Mouse (Mus musculus) erythroblast, embryonic 14.5 days (primary cell): ENCODE data around the gene Vipr2. TPM values are rescaled to one million over a fixed set of nuclear protein-coding genes. Genes with fewer than 3 reads are reported as not detected.

Experiments used
- H3K27me3 ChIP-seq: 2 replicates; pipeline ENCODE4 v1.6.1; 2012; ENCODE audit warnings: inconsistent platforms; ENCODE audit not compliant: control insufficient read depth
- H3K36me3 ChIP-seq: 2 replicates; pipeline ENCODE4 v1.6.1; 2012; ENCODE audit warnings: mild to moderate bottlenecking, inconsistent platforms; ENCODE audit not compliant: control insufficient read depth
- H3K4me1 ChIP-seq: 2 replicates; pipeline ENCODE4 v1.6.1; 2012; ENCODE audit warnings: inconsistent platforms; ENCODE audit not compliant: control insufficient read depth
- H3K4me3 ChIP-seq: replicated peaks from 2 replicates; pipeline ENCODE3; 2012; ENCODE audit warnings: moderate library complexity, mild to moderate bottlenecking, inconsistent platforms
- H3K9me3 ChIP-seq: 2 replicates; pipeline ENCODE4 v1.6.1; 2012; ENCODE audit warnings: low read length, inconsistent platforms, mixed read lengths; ENCODE audit not compliant: control insufficient read depth
- GATA1 ChIP-seq: IDR thresholded peaks from 2 replicates; pipeline ENCODE4 v1.6.1; 2012; ENCODE audit warnings: low read length, inconsistent platforms, mixed read lengths
- TAL1 ChIP-seq: IDR thresholded peaks from 3 replicates; pipeline ENCODE4 v1.6.1; 2012; ENCODE audit warnings: low read length, inconsistent platforms, mixed read lengths
- polyA plus RNA-seq: library from polyadenylated mRNA; stranded (reverse); fragments of >175 nt; gene quantifications from 2 replicates; pipeline ENCODE4 v1.2.3, GENCODE M21; 2012

Vipr2 gene
- polyA plus RNA-seq, result not detected in 2 replicates

- peaks cover 33% of the 10 kb centered on the region for H3K27me3 ChIP-seq
- TF ChIP-seq GATA1 (no peak), TAL1 (no peak)
Measured at GRCm38 (mm10) chr12:116077074-116077854, at the start of gene Vipr2. Gene Vipr2, plus strand, starts transcription at chr12:116077726.

GRCm38 (mm10) chr12:116028095-116028494 is 49.4 kb upstream of the Vipr2 start:
- no peaks in the 10 kb centered on the region for H3K27me3 ChIP-seq
- no peak overlapping the region for H3K4me3 ChIP-seq
- H3K9me3 ChIP-seq, result no peaks in the 10 kb centered on the region
- H3K4me1 ChIP-seq, result no peaks in the 10 kb centered on the region
- H3K36me3 ChIP-seq, result no peaks in the 10 kb centered on the region
- TF ChIP-seq GATA1, result no peak

More at GRCm38 (mm10) chr12:116077074-116077854, at the start of gene Vipr2:
- Histone ChIP-seq H3K36me3 (no peaks in the 10 kb centered on the region), H3K4me1 (peaks cover 4% of the 10 kb centered on the region; the same call in 1 of the 2 replicates), H3K9me3 (no peaks in the 10 kb centered on the region), H3K4me3 (peak within 1 kb of the TSS; percentile 24)

DNA sequence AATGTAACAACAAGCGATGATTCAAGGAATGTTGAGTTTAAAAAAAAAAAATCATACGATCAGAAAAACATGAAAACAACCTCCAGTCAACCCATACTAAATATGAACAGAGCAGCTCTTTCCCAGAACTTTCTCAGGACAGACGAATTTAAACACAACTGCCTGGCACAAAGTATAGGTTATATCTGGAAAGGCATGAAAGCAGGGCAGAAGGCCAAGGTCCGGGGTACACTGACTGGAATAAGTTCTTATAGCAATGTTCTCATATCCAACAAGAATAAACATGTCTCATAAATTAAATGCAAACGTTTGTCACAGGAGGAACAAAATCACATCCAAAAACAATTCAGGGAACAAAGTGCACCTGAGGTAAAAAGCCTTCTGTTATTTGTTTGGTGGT is 42.2 kb upstream of the Vipr2 start:
- no peaks in the 10 kb centered on the region for H3K9me3 ChIP-seq
- H3K4me1 ChIP-seq, result no peaks in the 10 kb centered on the region
- H3K27me3 ChIP-seq, result no peaks in the 10 kb centered on the region
- no peaks in the 10 kb centered on the region for H3K36me3 ChIP-seq
- H3K4me3 ChIP-seq, result no peak overlapping the region
- TF ChIP-seq GATA1 (no peak), TAL1 (no peak)

GRCm38 (mm10) chr12:116044785-116045184 is 32.7 kb upstream of the Vipr2 start:
- Histone ChIP-seq H3K4me3 (no peak overlapping the region), H3K9me3 (no peaks in the 10 kb centered on the region), H3K4me1 (peaks cover 8% of the 10 kb centered on the region), H3K36me3 (no peaks in the 10 kb centered on the region), H3K27me3 (no peaks in the 10 kb centered on the region)
- no peak for TF ChIP-seq TAL1
- TF ChIP-seq GATA1, result no peak

DNA sequence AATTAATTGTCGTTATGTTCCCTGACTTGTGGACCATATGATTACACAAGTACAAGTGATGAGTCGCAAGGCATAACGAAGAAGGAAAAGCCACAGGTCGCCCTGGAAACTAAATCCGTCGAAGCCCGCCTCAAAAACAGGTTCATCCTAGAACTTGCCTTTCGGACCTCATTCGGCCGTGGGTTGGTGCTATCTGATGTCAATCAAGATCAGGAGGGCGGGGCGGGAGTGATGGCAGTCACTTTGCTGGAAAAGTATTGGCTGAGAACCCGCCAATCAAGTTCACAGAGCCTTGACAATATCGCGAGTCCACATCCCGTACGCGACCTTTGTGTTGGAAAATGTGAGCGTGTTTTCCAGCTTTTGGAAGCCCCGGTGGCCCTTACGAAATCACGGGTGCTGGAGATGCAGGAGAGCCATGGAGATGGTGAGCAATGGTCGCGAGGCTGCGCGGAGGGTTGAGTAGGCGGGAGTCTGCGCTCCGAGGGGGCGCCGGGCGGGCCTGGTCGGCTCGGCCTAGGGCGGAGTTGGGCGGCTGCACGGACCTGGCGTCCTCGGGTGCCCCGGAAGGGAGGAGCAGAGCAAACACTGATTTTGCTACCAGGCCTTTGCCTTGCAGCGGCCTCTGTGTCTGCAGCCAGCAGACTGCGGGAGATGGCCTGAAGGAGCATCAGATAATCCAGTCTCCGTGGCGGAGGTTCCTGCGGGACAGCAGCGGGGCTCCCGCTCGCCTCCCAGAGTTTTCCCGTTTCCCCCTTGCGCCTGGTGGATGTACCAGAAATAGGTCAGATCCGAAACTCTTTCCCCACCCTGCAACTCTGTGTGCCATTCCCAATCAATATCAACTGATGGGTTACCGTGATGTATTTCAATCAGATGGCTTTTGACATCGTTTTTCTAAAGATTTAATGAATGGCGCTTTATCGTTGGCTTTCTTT is 29.8 kb upstream of the Vipr2 start, which contains the start of gene Zfp386:
TSS of gene Zfp386 (plus strand) at position 285 of the 938 bp plus-strand sequence.
- H3K4me3 ChIP-seq, result peak within 1 kb of the TSS; percentile 74
- no peaks in the 10 kb centered on the region for H3K27me3 ChIP-seq
- H3K4me1 ChIP-seq, result peaks cover 8% of the 10 kb centered on the region
- no peaks in the 10 kb centered on the region for H3K36me3 ChIP-seq
- H3K9me3 ChIP-seq, result no peaks in the 10 kb centered on the region
- no peak for TF ChIP-seq GATA1
- TF ChIP-seq TAL1, result no peak

DNA sequence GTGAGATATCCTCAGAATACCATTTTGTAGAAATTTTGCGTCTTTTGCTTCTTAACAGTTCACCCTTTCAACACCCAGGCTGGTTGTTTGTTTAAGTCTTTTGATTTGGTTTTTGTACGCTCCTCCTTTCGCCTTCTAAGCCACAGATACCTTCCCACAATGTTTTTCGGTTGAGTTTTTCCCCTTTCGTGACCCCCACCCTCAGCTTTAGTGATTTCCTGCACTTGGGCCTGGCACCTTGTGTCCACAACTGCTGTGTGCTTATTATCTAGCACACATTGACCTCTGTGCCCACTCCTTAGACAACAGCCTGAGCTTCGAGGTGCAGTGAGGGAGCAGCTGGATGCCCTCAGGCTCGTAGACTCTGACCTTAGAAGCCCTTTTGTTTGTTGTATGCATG is 28.8 kb upstream of the Vipr2 start:
- no peak for TF ChIP-seq GATA1
- TF ChIP-seq TAL1, result no peak
- no peaks in the 10 kb centered on the region for H3K36me3 ChIP-seq
- H3K4me1 ChIP-seq, result peaks cover 8% of the 10 kb centered on the region
- H3K27me3 ChIP-seq, result no peaks in the 10 kb centered on the region
- no peaks in the 10 kb centered on the region for H3K9me3 ChIP-seq
- no peak overlapping the region for H3K4me3 ChIP-seq

GRCm38 (mm10) chr12:116049236-116049635 is 28.3 kb upstream of the Vipr2 start:
- Histone ChIP-seq H3K36me3 (no peaks in the 10 kb centered on the region; the same call in 1 of the 2 replicates), H3K4me3 (no peak overlapping the region), H3K27me3 (no peaks in the 10 kb centered on the region), H3K4me1 (peaks cover 8% of the 10 kb centered on the region), H3K9me3 (no peaks in the 10 kb centered on the region)
- no peak for TF ChIP-seq GATA1
- TF ChIP-seq TAL1, result no peak

DNA sequence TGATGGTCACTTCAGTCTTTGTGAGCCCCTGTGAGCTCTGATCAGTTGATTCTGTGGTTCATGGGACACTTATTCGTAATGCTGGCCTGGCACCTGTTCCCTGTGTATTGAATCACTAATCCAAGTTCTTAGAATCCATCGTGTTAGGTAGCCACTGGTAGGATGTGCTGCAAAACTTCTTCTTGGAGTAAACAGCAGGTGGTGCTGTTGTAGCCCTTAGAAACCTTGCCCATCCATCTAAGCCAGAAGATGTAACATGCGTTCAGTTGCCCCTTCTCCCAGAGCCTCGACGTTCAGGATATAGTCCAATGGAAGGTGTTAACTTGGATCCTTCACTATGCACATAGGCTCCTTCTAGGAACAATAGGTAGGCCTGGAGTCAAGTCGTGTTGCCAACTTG is 27.8 kb upstream of the Vipr2 start:
- H3K36me3 ChIP-seq, result no peaks in the 10 kb centered on the region; the same call in 1 of the 2 replicates
- H3K9me3 ChIP-seq, result no peaks in the 10 kb centered on the region
- H3K4me3 ChIP-seq, result no peak overlapping the region
- H3K27me3 ChIP-seq, result no peaks in the 10 kb centered on the region
- peaks cover 8% of the 10 kb centered on the region for H3K4me1 ChIP-seq
- TF ChIP-seq GATA1, result no peak
- no peak for TF ChIP-seq TAL1

GRCm38 (mm10) chr12:116054342-116054741 is 23.2 kb upstream of the Vipr2 start:
- TF ChIP-seq GATA1, result no peak
- no peak for TF ChIP-seq TAL1
- Histone ChIP-seq H3K4me1 (no peaks in the 10 kb centered on the region), H3K36me3 (no peaks in the 10 kb centered on the region; the same call in 1 of the 2 replicates), H3K4me3 (no peak overlapping the region), H3K9me3 (no peaks in the 10 kb centered on the region), H3K27me3 (no peaks in the 10 kb centered on the region)
